Mouse (Mus musculus) heart, embryonic 10.5 days (tissue): Measurements from ENCODE around the gene 1700030K09Rik. TPM values are rescaled to one million over a fixed set of nuclear protein-coding genes. Genes with fewer than 3 reads are reported as not detected.

Experiments used
- DNase-seq: peaks from one replicate; pipeline ENCODE4 v3.0.0-alpha.2; 2017; ENCODE audit warnings: low spot score
- H3K27ac ChIP-seq: fragments of 300-500 bp; sonication (generic); 2 replicates; pipeline ENCODE4 v1.5.1; 2016; ENCODE audit warnings: mild to moderate bottlenecking
- H3K27me3 ChIP-seq: fragments of 300-500 bp; sonication (generic); 2 replicates; pipeline ENCODE4 v1.6.1; 2016; ENCODE audit warnings: mild to moderate bottlenecking; ENCODE audit not compliant: poor library complexity, insufficient read depth, severe bottlenecking
- H3K36me3 ChIP-seq: fragments of 300-500 bp; sonication (generic); 2 replicates; pipeline ENCODE4 v1.6.1; 2016; ENCODE audit warnings: mild to moderate bottlenecking, moderate library complexity
- H3K4me1 ChIP-seq: fragments of 300-500 bp; sonication (generic); 2 replicates; pipeline ENCODE4 v1.6.1; 2016; ENCODE audit warnings: mild to moderate bottlenecking
- H3K4me3 ChIP-seq: fragments of 300-500 bp; sonication (generic); 2 replicates; pipeline ENCODE4 v1.5.1; 2016; ENCODE audit warnings: mild to moderate bottlenecking, moderate library complexity
- H3K9me3 ChIP-seq: fragments of 300-500 bp; sonication (generic); 2 replicates; pipeline ENCODE4 v1.6.1; 2016; ENCODE audit warnings: mild to moderate bottlenecking, moderate library complexity
- whole genome bisulfite sequencing: fragments of 180-500 bp; shearing (Covaris S2); methylation state at CpG from one replicate; pipeline ENCODE4 v1.1.7; 2016; 5-methylcytosine and 5-hydroxymethylcytosine counted together
- polyA plus RNA-seq: library from polyadenylated mRNA; unstranded; fragments of >200 nt; fragmentation: Nextera tagmentation; extraction: Ambion mirVana; gene quantifications from 2 replicates; pipeline ENCODE4 v1.2.1, GENCODE M21; 2016

Gene 1700030K09Rik
- polyA plus RNA-seq, 1 experiment from 2014 or later: 12.0 TPM

DNA sequence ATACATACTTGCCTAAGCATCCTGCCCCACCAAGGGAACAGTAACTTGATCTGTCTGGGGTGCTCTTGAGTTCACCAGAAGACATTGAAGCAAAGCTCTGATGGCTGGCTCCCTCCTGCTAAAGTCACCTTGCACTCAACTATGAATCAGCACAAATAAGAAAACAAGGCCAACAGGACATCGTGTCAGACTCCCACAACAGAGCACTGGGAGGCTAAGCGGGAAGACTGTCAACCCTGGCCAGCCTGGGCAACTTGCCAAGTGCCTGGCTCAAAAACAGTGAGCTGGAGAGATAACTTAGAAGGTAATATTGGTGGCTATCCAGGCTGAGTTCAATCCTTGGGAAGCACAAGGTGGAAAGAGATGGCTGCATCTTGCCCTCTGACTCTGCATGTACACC lies 8.7 kb upstream of the 1700030K09Rik start:
- Histone ChIP-seq H3K27me3 (no peaks in the 10 kb centered on the region), H3K9me3 (no peaks in the 10 kb centered on the region), H3K4me1 (peaks cover 5% of the 10 kb centered on the region; the same call in 1 of the 2 replicates), H3K36me3 (no peaks in the 10 kb centered on the region), H3K27ac (no peak overlapping the region), H3K4me3 (no peak overlapping the region)
- DNase-seq: no peak
- WGBS: 23% methylated on average over 2 of the region's 2 CpGs

GRCm38 (mm10) chr8:72438248-72439015 lies 5.2 kb upstream of the 1700030K09Rik start:
- peaks cover 9% of the 10 kb centered on the region for H3K4me1 ChIP-seq
- WGBS: 73% methylated on average over 8 of the region's 8 CpGs
- DNase-seq: no peak
- no peaks in the 10 kb centered on the region for H3K9me3 ChIP-seq
- no peaks in the 10 kb centered on the region for H3K36me3 ChIP-seq
- H3K27me3 ChIP-seq: no peaks in the 10 kb centered on the region
- no peak overlapping the region for H3K27ac ChIP-seq
- no peak overlapping the region for H3K4me3 ChIP-seq

- Histone ChIP-seq H3K27ac (peak overlapping the region; percentile 89), H3K9me3 (no peaks in the 10 kb centered on the region), H3K4me1 (peaks cover 10% of the 10 kb centered on the region), H3K27me3 (no peaks in the 10 kb centered on the region), H3K36me3 (peaks cover 11% of the 10 kb centered on the region), H3K4me3 (peak overlapping the region; percentile 60)
- no peak for DNase-seq
- 39% methylated on average over 6 of the region's 6 CpGs for WGBS
These were observed 292 bp downstream of the 1700030K09Rik start for GRCm38 (mm10) chr8:72443994-72444350.

DNA sequence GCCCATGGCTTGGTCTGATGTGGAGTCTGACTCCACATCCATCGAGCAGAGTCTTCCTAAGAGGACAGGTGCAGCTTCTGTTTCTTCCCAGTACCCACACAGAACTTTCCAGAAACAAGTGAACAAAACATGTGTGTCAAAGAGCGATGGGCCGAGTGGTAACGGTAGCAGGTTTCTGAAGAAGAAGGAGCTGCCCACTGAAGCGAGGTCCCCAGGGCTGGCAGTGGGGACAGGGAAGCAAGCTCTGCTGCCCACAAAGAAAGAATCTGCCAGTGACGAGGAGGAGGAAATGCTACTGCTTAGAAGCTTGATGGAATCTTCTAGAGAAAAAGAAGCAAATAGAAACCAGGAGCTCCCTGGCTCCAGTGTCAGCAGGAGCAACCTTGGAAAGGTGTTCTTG lies 1.4 kb downstream of the 1700030K09Rik start:
- H3K4me1 ChIP-seq: peaks cover 10% of the 10 kb centered on the region
- no peak overlapping the region for H3K4me3 ChIP-seq
- H3K27ac ChIP-seq: no peak overlapping the region
- WGBS: 90% methylated on average over 6 of the region's 6 CpGs
- no peaks in the 10 kb centered on the region for H3K9me3 ChIP-seq
- H3K36me3 ChIP-seq: peaks cover 22% of the 10 kb centered on the region
- DNase-seq: no peak
- no peaks in the 10 kb centered on the region for H3K27me3 ChIP-seq

DNA sequence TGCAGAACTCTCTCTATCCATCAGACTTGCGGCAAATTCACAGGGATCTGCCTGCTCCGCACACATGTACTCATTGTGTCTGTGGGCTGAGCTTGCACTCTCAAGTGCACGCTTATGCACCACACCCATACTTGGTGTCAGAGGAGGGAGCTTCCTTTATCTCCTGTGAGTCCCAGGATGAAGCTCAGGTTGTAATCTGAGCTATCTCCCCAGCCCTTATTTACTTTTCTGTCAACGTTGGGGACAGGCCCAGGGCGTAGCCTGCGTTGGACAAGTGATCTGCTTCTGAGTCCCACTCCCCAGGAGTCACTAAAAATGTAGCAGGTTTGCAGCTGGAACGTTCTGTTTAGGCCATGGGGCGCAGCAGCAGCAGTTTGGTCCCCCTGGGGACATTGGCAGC lies 7.8 kb downstream of the 1700030K09Rik start:
- peaks cover 14% of the 10 kb centered on the region; the same call in 1 of the 2 replicates for H3K4me1 ChIP-seq
- H3K4me3 ChIP-seq: no peak overlapping the region
- DNase-seq: no peak
- H3K27me3 ChIP-seq: no peaks in the 10 kb centered on the region
- H3K36me3 ChIP-seq: peaks cover 67% of the 10 kb centered on the region
- 61% methylated on average over 8 of the region's 8 CpGs for WGBS
- no peak overlapping the region for H3K27ac ChIP-seq
- H3K9me3 ChIP-seq: no peaks in the 10 kb centered on the region; the same call in 1 of the 2 replicates

DNA sequence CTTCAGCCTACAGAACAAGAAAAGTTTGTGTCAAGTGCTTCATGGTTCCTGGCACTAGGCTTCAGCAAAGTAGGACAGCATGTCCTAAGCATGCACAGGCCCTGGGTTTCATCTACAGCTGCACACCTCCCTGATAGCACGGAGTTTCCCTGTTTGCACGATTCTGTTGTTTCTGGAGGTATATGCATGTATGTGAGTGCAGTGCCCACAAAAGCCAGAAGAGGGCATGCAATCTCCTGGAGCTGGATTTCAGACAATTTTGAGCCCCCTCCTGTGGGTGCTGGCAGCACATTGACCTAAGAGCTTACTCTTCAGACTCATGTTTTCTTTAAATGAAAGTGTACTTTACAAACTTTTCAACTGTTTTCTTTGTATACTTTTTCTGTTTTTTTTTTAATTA lies 10.2 kb downstream of the 1700030K09Rik start:
- Histone ChIP-seq H3K9me3 (no peaks in the 10 kb centered on the region; the same call in 1 of the 2 replicates), H3K27me3 (no peaks in the 10 kb centered on the region), H3K27ac (no peak overlapping the region), H3K36me3 (peaks cover 70% of the 10 kb centered on the region), H3K4me3 (no peak overlapping the region), H3K4me1 (peaks cover 14% of the 10 kb centered on the region; the same call in 1 of the 2 replicates)
- DNase-seq: no peak
- WGBS: 98% methylated on average over 2 of the region's 2 CpGs

DNA sequence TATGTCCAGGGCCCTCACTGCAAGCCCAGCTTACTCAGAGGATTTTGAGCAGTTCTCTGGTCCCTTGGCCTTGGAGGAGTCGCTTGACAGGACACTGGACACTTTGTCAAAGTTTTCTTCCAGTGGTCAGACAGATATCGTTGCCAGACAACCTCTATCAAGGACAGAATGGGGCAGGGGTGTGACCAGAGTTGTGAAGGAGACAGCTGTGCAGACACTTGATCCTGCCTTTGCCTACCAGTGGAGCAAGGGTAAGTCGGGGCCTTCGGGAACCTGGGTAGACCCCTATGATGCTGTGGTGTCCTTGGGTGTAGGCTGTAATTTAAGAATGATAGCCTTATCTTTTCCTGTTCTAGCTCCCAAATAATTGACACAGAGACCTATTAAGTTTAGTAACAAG lies 11.6 kb downstream of the 1700030K09Rik start:
- DNase-seq: no peak
- no peaks in the 10 kb centered on the region for H3K27me3 ChIP-seq
- H3K36me3 ChIP-seq: peaks cover 70% of the 10 kb centered on the region
- H3K4me1 ChIP-seq: peaks cover 14% of the 10 kb centered on the region; the same call in 1 of the 2 replicates
- no peaks in the 10 kb centered on the region; the same call in 1 of the 2 replicates for H3K9me3 ChIP-seq
- H3K27ac ChIP-seq: no peak overlapping the region
- H3K4me3 ChIP-seq: no peak overlapping the region
- WGBS: 67% methylated on average over 4 of the region's 4 CpGs

DNA sequence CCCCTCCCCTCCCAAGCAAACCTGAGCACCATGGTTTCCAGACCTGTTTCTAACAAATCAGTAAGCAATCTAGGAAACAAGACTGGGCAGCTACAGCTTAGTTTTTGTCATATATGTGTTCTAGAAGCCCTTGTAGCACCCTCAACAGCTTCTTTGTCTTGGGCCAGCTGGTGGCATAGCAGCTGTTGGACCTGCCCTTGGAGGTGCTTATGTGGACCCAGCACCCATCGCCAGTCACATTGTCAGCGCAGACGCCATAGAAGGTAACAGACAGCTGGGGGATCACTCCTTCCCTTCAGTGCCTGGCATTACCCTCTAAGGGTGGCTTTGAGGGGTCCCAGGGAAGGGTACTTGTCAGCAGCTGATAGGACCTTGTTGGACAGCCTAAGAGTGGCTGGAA lies 14.1 kb downstream of the 1700030K09Rik start:
- H3K36me3 ChIP-seq: peaks cover 77% of the 10 kb centered on the region
- no peak for DNase-seq
- H3K4me1 ChIP-seq: 0 out of 2 replicates have a peak, but pooled peaks cover 8% of the 10 kb centered on the region
- H3K4me3 ChIP-seq: no peak overlapping the region
- H3K27ac ChIP-seq: no peak overlapping the region
- H3K9me3 ChIP-seq: no peaks in the 10 kb centered on the region; the same call in 1 of the 2 replicates
- WGBS: 88% methylated on average over 3 of the region's 3 CpGs
- no peaks in the 10 kb centered on the region for H3K27me3 ChIP-seq

DNA sequence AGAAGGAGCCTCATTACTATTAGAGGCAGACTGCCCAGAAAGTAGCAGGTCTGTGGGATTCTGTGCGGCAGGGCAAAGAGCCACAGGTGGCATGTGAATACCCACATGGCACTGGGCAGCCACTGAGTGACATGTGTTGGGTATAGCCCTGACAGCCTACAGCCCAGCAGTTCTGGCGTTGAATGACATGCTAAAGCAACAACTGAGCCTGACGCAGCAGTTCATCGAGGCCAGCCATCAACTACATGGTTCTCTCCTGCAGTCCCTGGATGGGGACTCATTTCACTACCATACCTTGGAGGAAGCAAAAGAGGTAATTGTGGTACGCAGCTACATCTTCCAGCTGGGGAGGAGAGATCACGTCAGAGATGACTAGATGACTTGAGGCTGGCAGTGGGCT lies 14.8 kb downstream of the 1700030K09Rik start:
- 82% methylated on average over 6 of the region's 6 CpGs for WGBS
- no peak for DNase-seq
- Histone ChIP-seq H3K27ac (no peak overlapping the region), H3K36me3 (peaks cover 77% of the 10 kb centered on the region), H3K4me3 (no peak overlapping the region), H3K27me3 (no peaks in the 10 kb centered on the region), H3K9me3 (no peaks in the 10 kb centered on the region; the same call in 1 of the 2 replicates), H3K4me1 (0 out of 2 replicates have a peak, but pooled peaks cover 8% of the 10 kb centered on the region)

GRCm38 (mm10) chr8:72459881-72460533 lies 16.3 kb downstream of the 1700030K09Rik start:
- H3K36me3 ChIP-seq: peaks cover 77% of the 10 kb centered on the region
- 89% methylated on average over 4 of the region's 4 CpGs for WGBS
- H3K27me3 ChIP-seq: no peaks in the 10 kb centered on the region
- H3K4me3 ChIP-seq: no peak overlapping the region
- H3K9me3 ChIP-seq: no peaks in the 10 kb centered on the region
- H3K4me1 ChIP-seq: 0 out of 2 replicates have a peak, but pooled peaks cover 6% of the 10 kb centered on the region
- H3K27ac ChIP-seq: no peak overlapping the region
- DNase-seq: no peak

DNA sequence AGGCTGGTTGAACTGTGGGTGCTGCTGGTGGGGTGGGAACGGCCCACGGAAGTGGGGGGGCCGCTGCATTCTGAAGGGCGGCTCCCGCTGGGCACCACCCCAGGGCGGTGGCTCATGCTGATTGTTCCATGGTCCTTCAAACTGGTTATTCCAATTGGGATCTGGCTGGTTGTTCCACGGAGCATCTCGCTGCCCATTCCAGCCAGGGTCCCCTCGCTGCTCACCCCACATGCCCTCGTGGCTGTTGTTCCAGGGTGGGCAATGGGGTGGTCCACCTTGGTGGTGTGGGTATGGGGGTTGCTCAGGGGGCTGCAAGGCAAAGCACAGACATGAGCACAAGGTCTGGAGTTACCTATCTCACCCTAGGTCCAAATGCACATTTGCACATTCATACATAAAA lies 20.5 kb downstream of the 1700030K09Rik start:
- H3K36me3 ChIP-seq: peaks cover 99% of the 10 kb centered on the region
- WGBS: 94% methylated on average over 10 of the region's 10 CpGs
- no peak overlapping the region for H3K4me3 ChIP-seq
- DNase-seq: no peak
- H3K9me3 ChIP-seq: no peaks in the 10 kb centered on the region
- H3K27ac ChIP-seq: no peak overlapping the region
- H3K4me1 ChIP-seq: no peaks in the 10 kb centered on the region
- no peaks in the 10 kb centered on the region for H3K27me3 ChIP-seq

GRCm38 (mm10) chr8:72469243-72469642 lies 25.6 kb downstream of the 1700030K09Rik start:
- Histone ChIP-seq H3K27ac (no peak overlapping the region), H3K4me1 (peaks cover 1% of the 10 kb centered on the region; the same call in 1 of the 2 replicates), H3K27me3 (no peaks in the 10 kb centered on the region), H3K4me3 (no peak overlapping the region), H3K9me3 (no peaks in the 10 kb centered on the region), H3K36me3 (peaks cover 92% of the 10 kb centered on the region)
- WGBS: 88% methylated on average over 2 of the region's 2 CpGs
- no peak for DNase-seq

GRCm38 (mm10) chr8:72469984-72470383 lies 26.3 kb downstream of the 1700030K09Rik start:
- no peak for DNase-seq
- H3K36me3 ChIP-seq: peaks cover 85% of the 10 kb centered on the region
- H3K27me3 ChIP-seq: no peaks in the 10 kb centered on the region
- WGBS: 95% methylated on average over 8 of the region's 8 CpGs
- peaks cover 3% of the 10 kb centered on the region; the same call in 1 of the 2 replicates for H3K4me1 ChIP-seq
- H3K4me3 ChIP-seq: no peak overlapping the region
- no peak overlapping the region for H3K27ac ChIP-seq
- no peaks in the 10 kb centered on the region for H3K9me3 ChIP-seq
